Mouse (Mus musculus) brain, embryonic 14.5 days (tissue): Measurements from ENCODE around the gene Cggbp1. TPM values are rescaled to one million over a fixed set of nuclear protein-coding genes. Genes with fewer than 3 reads are reported as not detected.
A peak's percentile ranks its signal among the peaks of the same experiment; 100 is the strongest.

ENCODE experiments used
- DNase-seq: peaks from one replicate; pipeline ENCODE4 v3.0.0-alpha.2; 2011; ENCODE audit warnings: low read depth
- CTCF ChIP-seq: fragments of 200-500 bp; IDR thresholded peaks from 2 replicates; pipeline ENCODE4 v1.5.1; 2012; ENCODE audit warnings: inconsistent platforms, mild to moderate bottlenecking, moderate library complexity, borderline replicate concordance; ENCODE audit not compliant: insufficient read depth, insufficient read length; ENCODE audit errors: extremely low read depth
- POLR2A ChIP-seq: fragments of 200-500 bp; IDR thresholded peaks from 2 replicates; pipeline ENCODE4 v1.6.1; 2012; ENCODE audit warnings: mild to moderate bottlenecking, inconsistent platforms, borderline replicate concordance; ENCODE audit not compliant: poor library complexity, insufficient read depth, insufficient read length, severe bottlenecking; ENCODE audit errors: extremely low read depth
- polyA plus RNA-seq: library from polyadenylated mRNA; depleted of rRNA; stranded (reverse); fragments of >200 nt; gene quantifications from 2 replicates; pipeline ENCODE4 v1.2.3, GENCODE M21; 2012; rRNA removed

Cggbp1 gene
- polyA plus RNA-seq, 1 experiment = 59.2 TPM

GRCm38 (mm10) chr16:64899084-64899483 lies 47.3 kb downstream of the Cggbp1 start:
- no peak for DNase-seq
- TF ChIP-seq POLR2A = no peak
- TF ChIP-seq CTCF = peak; percentile 8; the same call in 1 of the 2 replicates

GRCm38 (mm10) chr16:64903328-64903727 lies 51.5 kb downstream of the Cggbp1 start:
- TF ChIP-seq POLR2A = no peak
- DNase-seq = peak; percentile 28

GRCm38 (mm10) chr16:64907112-64907511 lies 55.3 kb downstream of the Cggbp1 start:
- TF ChIP-seq CTCF (0 out of 2 replicates have a peak, but pooled peaks have one; percentile 9), POLR2A (no peak)
- peak; percentile 56 for DNase-seq

GRCm38 (mm10) chr16:64908747-64909146 lies 57.0 kb downstream of the Cggbp1 start:
- DNase-seq = no peak
- TF ChIP-seq POLR2A = no peak
- TF ChIP-seq CTCF = no peak

Other genes starting within 250 kb of the Cggbp1 start
- gene Csnka2ip, start 249.6 kb upstream of the Cggbp1 start, polyA plus RNA-seq = 0.03 and 0.06 TPM in 2 replicates
- 13.4 and 15.1 TPM in 2 replicates for gene 4930453N24Rik, start 80.8 kb upstream of the Cggbp1 start, polyA plus RNA-seq
- 7.4 and 8.1 TPM in 2 replicates for gene Zfp654, start 344 bp upstream of the Cggbp1 start, polyA plus RNA-seq